Mouse (Mus musculus) hindbrain, embryonic 11.5 days (tissue): ENCODE data around the gene Tes. TPM values are rescaled to one million over a fixed set of nuclear protein-coding genes. Genes with fewer than 3 reads are reported as not detected.
A peak's percentile ranks its signal among the peaks of the same experiment; 100 is the strongest.
"Not testable (repeated sequence)": the region's sequence is repeated elsewhere in the genome, so short reads cannot be mapped to it uniquely, and the experiment has no call there.

Source experiments
- ATAC-seq: fragments of 200-750 bp; cut with Nextera tagmentation; 2 replicates; pipeline ENCODE4 v1.8.0; 2017; ENCODE audit warnings: mild to moderate bottlenecking, moderate TSS enrichment, moderate library complexity; ENCODE audit not compliant: low FRiP score
- DNase-seq: peaks from one replicate; pipeline ENCODE4 v3.0.0-alpha.2; 2015; ENCODE audit warnings: low spot score
- H3K27ac ChIP-seq: fragments of 300-500 bp; sonication (generic); 2 replicates; pipeline ENCODE4 v1.5.1; 2014; ENCODE audit warnings: mild to moderate bottlenecking, low read depth, low read length
- H3K27me3 ChIP-seq: fragments of 300-500 bp; sonication (generic); 2 replicates; pipeline ENCODE4 v1.6.1; 2014; ENCODE audit warnings: mild to moderate bottlenecking, low read length, moderate library complexity, mixed read lengths; ENCODE audit not compliant: control insufficient read depth, insufficient read depth
- H3K36me3 ChIP-seq: fragments of 300-500 bp; sonication (generic); 2 replicates; pipeline ENCODE4 v1.6.1; 2014; ENCODE audit warnings: mild to moderate bottlenecking, low read length, moderate library complexity, mixed read lengths; ENCODE audit not compliant: control insufficient read depth, insufficient read depth
- H3K4me1 ChIP-seq: fragments of 300-500 bp; sonication (generic); replicated peaks from 2 replicates; pipeline ENCODE4 v1.6.1; 2014; ENCODE audit warnings: low read length, mixed read lengths; ENCODE audit not compliant: control insufficient read depth, insufficient read depth
- H3K4me2 ChIP-seq: fragments of 300-500 bp; sonication (generic); replicated peaks from 2 replicates; pipeline ENCODE4 v1.6.1; 2014; ENCODE audit warnings: mild to moderate bottlenecking, low read depth, low read length
- H3K4me3 ChIP-seq: fragments of 300-500 bp; sonication (generic); 2 replicates; pipeline ENCODE4 v1.5.1; 2014; ENCODE audit warnings: low read depth, low read length
- H3K9ac ChIP-seq: fragments of 300-500 bp; sonication (generic); 2 replicates; pipeline ENCODE4 v1.6.1; 2014; ENCODE audit warnings: low read depth, low read length
- H3K9me3 ChIP-seq: fragments of 300-500 bp; sonication (generic); 2 replicates; pipeline ENCODE4 v1.6.1; 2016; ENCODE audit warnings: low read length; ENCODE audit not compliant: control insufficient read depth
- WGBS: fragments of 180-500 bp; shearing (Covaris S2); extraction: QIAGEN DNeasy Blood & Tissue Kit; methylation state at CpG from one replicate; pipeline ENCODE4 v1.1.7; 2014; 5-methylcytosine and 5-hydroxymethylcytosine counted together
- polyA plus RNA-seq: library from polyadenylated mRNA; unstranded; fragments of >200 nt; fragmentation: Nextera tagmentation; extraction: Ambion mirVana; gene quantifications from 2 replicates; pipeline ENCODE4 v1.2.1, GENCODE M21; 2014

Tes gene
- polyA plus RNA-seq, 1 experiment from 2014 or later = 65.5 TPM

DNA sequence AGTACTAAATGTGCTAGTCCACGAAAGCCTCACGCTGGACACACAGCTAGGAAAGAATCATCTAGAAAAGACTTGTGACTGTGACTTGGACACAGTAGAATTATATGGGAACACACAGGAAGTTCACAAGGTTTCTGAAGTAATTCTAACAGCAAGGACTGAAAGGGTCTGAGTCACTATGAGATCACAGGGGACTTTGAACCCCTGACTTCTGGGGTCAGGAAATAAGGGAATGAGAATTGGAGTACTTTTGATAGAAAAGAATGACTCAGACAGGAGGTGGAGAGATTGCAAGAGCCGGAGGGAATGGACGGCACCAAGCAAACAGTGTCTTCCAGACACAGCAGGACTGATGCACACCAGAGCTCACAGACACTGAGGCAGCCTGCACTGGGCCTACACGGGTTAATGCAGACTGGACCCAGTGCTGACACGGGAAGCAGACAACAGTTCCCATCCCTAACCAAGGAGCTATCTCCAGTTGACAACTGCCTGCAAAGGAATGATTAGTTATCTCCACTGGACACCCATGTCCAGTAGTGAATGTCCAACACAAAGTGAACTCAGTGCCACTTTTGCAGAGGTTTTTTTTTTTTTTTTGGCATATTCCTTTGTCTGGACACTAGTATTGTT is 11.8 kb upstream of the Tes start:
- H3K4me3 ChIP-seq = no peak overlapping the region
- no peaks in the 10 kb centered on the region for H3K9me3 ChIP-seq
- no peak overlapping the region for H3K27ac ChIP-seq
- DNase-seq (no peak), ATAC-seq (no peak)
- no peaks in the 10 kb centered on the region for H3K36me3 ChIP-seq
- no peak overlapping the region for H3K9ac ChIP-seq
- H3K4me2 ChIP-seq = no peak overlapping the region
- 72% methylated on average over 6 of the region's 6 CpGs for WGBS
- no peaks in the 10 kb centered on the region for H3K4me1 ChIP-seq
- H3K27me3 ChIP-seq = no peaks in the 10 kb centered on the region

GRCm38 (mm10) chr6:17054781-17055180 is 10.2 kb upstream of the Tes start:
- Histone ChIP-seq H3K9ac (no peak overlapping the region), H3K4me3 (no peak overlapping the region), H3K4me2 (no peak overlapping the region), H3K27ac (no peak overlapping the region), H3K4me1 (no peaks in the 10 kb centered on the region), H3K36me3 (no peaks in the 10 kb centered on the region), H3K27me3 (no peaks in the 10 kb centered on the region), H3K9me3 (no peaks in the 10 kb centered on the region)
- DNase-seq (no peak), ATAC-seq (no peak)
- WGBS = 87% methylated on average over 2 of the region's 2 CpGs

- no peak for DNase-seq
- Histone ChIP-seq H3K9me3 (no peaks in the 10 kb centered on the region), H3K9ac (no peak overlapping the region), H3K4me1 (no peaks in the 10 kb centered on the region), H3K36me3 (no peaks in the 10 kb centered on the region), H3K27me3 (no peaks in the 10 kb centered on the region), H3K4me3 (no peak overlapping the region), H3K4me2 (no peak overlapping the region), H3K27ac (no peak overlapping the region)
- WGBS = 77% methylated on average over 2 of the region's 2 CpGs
- ATAC-seq = no peak
Measured at GRCm38 (mm10) chr6:17055659-17056058, 9.3 kb upstream of the Tes start.

GRCm38 (mm10) chr6:17059501-17059900 is 5.4 kb upstream of the Tes start:
- Histone ChIP-seq H3K4me1 (no peaks in the 10 kb centered on the region), H3K9ac (no peak overlapping the region), H3K36me3 (no peaks in the 10 kb centered on the region), H3K27me3 (peaks cover 1% of the 10 kb centered on the region; the same call in 1 of the 2 replicates), H3K4me2 (no peak overlapping the region), H3K9me3 (no peaks in the 10 kb centered on the region), H3K4me3 (no peak overlapping the region), H3K27ac (no peak overlapping the region)
- no peak for ATAC-seq
- no peak for DNase-seq
- 80% methylated on average over 2 of the region's 2 CpGs for WGBS

DNA sequence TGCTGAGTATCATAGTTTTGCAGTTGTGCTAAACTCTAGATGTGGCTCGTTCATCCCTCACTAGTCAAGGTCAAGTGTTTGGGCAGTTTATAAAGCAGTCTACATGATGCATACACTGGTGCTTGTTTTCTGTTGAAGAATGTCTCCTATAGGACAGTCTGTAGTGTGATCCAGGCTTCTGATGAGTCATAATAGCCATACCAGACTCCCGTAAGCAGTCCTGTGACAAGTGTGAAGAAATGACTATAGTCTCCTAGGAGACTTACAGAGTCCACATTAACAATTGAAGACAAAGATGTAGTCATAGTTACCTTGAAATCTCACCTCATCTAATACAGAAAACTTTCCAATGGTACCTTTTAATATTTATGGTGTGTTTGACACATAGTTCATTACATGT is 4.8 kb upstream of the Tes start:
- 85% methylated on average over 2 of the region's 2 CpGs for WGBS
- H3K9me3 ChIP-seq = no peaks in the 10 kb centered on the region
- no peak for ATAC-seq

GRCm38 (mm10) chr6:17061826-17062225 is 3.1 kb upstream of the Tes start:
- not testable (repeated sequence) for H3K27me3 ChIP-seq, DNase-seq, ATAC-seq, H3K4me1 ChIP-seq, H3K27ac ChIP-seq, H3K36me3 ChIP-seq, H3K4me3 ChIP-seq, H3K9me3 ChIP-seq, H3K4me2 ChIP-seq, H3K9ac ChIP-seq
- WGBS = 81% methylated on average over 4 of the region's 4 CpGs

More for the DNA sequence above, 4.8 kb upstream of the Tes start:
- Histone ChIP-seq H3K4me3 (no peak overlapping the region), H3K4me1 (no peaks in the 10 kb centered on the region), H3K36me3 (no peaks in the 10 kb centered on the region), H3K4me2 (no peak overlapping the region), H3K27me3 (peaks cover 3% of the 10 kb centered on the region; the same call in 1 of the 2 replicates), H3K9ac (no peak overlapping the region), H3K27ac (no peak overlapping the region)
- DNase-seq = no peak

DNA sequence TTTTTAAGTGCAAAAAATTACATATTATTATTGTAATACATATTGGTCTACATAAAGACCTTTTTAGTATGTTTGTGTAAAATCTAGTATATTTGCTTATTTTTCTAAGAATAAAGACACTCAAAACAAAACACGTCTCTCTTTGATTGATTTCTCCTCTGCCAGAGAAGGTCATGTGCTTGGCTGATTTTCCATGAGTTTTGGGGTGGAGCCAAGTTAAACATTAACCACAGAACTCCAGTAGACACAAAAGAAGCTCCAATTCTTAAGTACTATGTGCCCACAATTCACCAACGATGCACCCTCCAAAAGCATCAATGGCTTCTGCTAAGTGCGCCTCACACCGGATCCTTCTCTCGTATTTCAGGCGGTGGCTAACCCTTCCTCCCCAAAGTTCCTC is 2.6 kb upstream of the Tes start:
- 64% methylated on average over 6 of the region's 6 CpGs for WGBS
- Histone ChIP-seq H3K9ac (no peak overlapping the region), H3K4me2 (no peak overlapping the region), H3K36me3 (no peaks in the 10 kb centered on the region), H3K9me3 (no peaks in the 10 kb centered on the region), H3K27ac (no peak overlapping the region), H3K27me3 (peaks cover 5% of the 10 kb centered on the region; the same call in 1 of the 2 replicates), H3K4me1 (no peaks in the 10 kb centered on the region), H3K4me3 (no peak overlapping the region)
- ATAC-seq (no peak), DNase-seq (no peak)

- ATAC-seq = peak; percentile 53
- Histone ChIP-seq H3K4me2 (peak overlapping the region; percentile 94), H3K36me3 (no peaks in the 10 kb centered on the region), H3K27me3 (peaks cover 5% of the 10 kb centered on the region; the same call in 1 of the 2 replicates), H3K4me3 (peak overlapping the region; percentile 81), H3K4me1 (no peaks in the 10 kb centered on the region), H3K9ac (peak overlapping the region; percentile 82), H3K27ac (no peak overlapping the region), H3K9me3 (no peaks in the 10 kb centered on the region)
- no peak for DNase-seq
- WGBS = 7% methylated on average over 12 of the region's 12 CpGs
Measured at GRCm38 (mm10) chr6:17065791-17066169, 831 bp downstream of the Tes start.

DNA sequence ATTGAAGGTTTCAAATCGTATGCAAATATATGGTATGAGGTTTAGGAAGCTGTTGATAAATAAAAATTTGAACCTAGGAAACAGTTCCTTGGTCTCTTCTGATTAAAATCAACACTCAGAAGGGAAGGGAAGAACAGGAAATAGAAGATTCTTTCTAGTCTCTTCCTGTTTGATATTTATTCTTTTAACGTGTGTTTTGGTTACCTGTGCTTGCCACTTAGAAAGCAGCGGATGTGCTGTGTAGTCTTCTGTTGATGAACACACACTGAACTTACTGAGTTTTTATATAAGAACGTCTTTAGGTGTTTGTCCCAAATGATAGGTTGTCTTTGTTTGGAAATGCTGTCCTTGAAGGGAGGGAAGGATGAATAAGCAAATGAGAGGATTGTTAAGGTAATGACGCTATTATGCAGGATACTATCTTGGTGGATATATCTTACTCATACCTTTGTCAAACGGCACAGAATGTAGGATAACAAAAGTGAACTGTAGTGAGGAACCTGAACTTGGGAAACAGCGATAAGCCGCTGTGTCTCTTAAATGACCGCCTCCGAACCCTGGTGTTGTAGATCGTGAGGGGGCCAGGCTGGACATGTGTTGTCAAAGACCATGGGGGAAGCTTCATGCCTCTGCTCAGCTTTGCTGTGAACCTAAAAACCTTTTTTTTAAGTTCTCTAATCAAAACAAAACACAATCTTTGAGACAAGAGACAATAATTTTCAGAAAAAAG is 1.4 kb downstream of the Tes start:
- ATAC-seq = no peak
- Histone ChIP-seq H3K27ac (no peak overlapping the region), H3K4me3 (peak overlapping the region; percentile 81), H3K9ac (no peak overlapping the region), H3K9me3 (no peaks in the 10 kb centered on the region), H3K36me3 (no peaks in the 10 kb centered on the region), H3K27me3 (peaks cover 5% of the 10 kb centered on the region; the same call in 1 of the 2 replicates), H3K4me2 (peak overlapping the region; percentile 94; the same call in 1 of the 2 replicates), H3K4me1 (no peaks in the 10 kb centered on the region)
- 67% methylated on average over 11 of the region's 11 CpGs for WGBS
- DNase-seq = peak; percentile 5
